Mouse (Mus musculus): ENCODE data around the gene Gm28845. TPM values are rescaled to one million over a fixed set of nuclear protein-coding genes. Genes with fewer than 3 reads are reported as not detected.
"Not testable (repeated sequence)": the region's sequence is repeated elsewhere in the genome, so short reads cannot be mapped to it uniquely, and the experiment has no call there.

The Gm28845 gene
- polyA plus RNA-seq, 1 experiment from 2014 or later, result not detected

DNA sequence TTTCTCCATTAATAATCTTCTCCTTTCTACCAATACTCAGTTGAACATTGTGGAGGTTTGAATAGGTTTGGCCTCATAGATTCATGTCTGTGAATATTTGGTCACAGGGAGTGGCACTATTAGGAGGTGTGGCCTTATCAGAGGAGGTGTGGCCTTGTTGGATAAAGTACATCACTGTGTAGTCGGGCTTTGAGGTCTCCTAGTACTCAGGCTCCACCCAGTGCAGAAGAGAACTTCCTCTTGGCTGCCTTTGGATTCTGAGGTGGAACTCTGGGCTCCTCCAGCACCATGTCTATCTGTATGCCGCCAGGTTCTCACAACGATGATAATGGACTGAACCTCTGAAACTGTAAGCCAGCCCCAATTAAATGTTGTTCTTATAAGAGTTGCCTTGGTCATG, 22.4 kb downstream of the Gm28845 start:
- Histone ChIP-seq H3K4me1 (no peaks in the 10 kb centered on the region), H3K36me3 (ENCODE audit: poor library complexity, severe bottlenecking) (no peaks in the 10 kb centered on the region), H3K4me3 (no peak overlapping the region), H3K4me2 (no peak overlapping the region), H3K27ac (no peak overlapping the region), H3K27me3 (no peaks in the 10 kb centered on the region), H3K9me3 (replicated peaks) (no peaks in the 10 kb centered on the region), H3K9ac (no peak overlapping the region)
- WGBS, result 80% methylated on average over 3 of the region's 3 CpGs
- no peak for ATAC-seq

DNA sequence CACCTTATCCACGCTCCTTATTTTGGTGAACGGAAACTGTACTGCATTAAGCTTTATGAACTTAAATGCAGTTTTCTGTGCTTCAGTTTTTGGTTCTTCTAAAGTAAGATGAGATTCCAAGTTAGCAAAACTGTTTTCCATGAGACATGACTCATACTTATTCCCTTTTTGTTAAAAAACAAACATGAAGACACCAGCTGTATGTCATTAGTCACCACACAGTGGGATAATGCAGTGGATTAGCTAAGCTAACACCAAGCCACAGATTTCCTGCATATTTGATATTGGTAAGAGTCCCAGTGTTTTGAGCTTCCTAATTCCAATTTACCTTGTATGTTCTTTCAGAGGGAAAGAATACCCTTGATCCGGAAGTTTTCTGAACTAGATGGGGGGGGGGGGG, 27.8 kb downstream of the Gm28845 start:
- whole genome bisulfite sequencing, result 90% methylated on average over 3 of the region's 3 CpGs
- H3K36me3 ChIP-seq (ENCODE audit: poor library complexity, severe bottlenecking), result no peaks in the 10 kb centered on the region

DNA sequence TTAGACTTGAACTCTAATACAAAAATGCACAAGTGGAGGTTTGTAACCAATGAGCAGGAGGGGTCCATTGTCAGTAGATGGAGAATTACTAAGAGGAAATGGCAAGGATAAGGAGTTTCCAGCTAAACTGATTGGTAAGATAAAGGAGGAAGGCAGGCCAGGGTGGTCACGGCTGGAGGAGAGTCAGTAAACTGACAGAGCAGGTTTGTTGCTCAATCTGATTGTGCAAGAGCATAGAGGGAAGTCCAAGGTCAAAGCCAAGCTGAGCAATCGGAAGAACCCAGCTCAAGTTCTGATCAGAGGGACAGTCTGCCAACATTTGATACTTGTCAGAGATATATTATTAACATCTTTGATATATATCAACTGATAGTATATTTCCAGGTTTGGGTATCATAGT, 29.0 kb downstream of the Gm28845 start:
- Histone ChIP-seq H3K36me3 (ENCODE audit: poor library complexity, severe bottlenecking) (no peaks in the 10 kb centered on the region), H3K27me3 (no peaks in the 10 kb centered on the region), H3K4me2 (no peak overlapping the region), H3K4me1 (no peaks in the 10 kb centered on the region), H3K4me3 (no peak overlapping the region), H3K9me3 (replicated peaks) (no peaks in the 10 kb centered on the region), H3K9ac (no peak overlapping the region), H3K27ac (no peak overlapping the region)
- no peak for ATAC-seq
- 80% methylated on average over 2 of the region's 2 CpGs for WGBS

More for the DNA sequence above, 27.8 kb downstream of the Gm28845 start:
- no peaks in the 10 kb centered on the region for H3K4me1 ChIP-seq
- H3K9ac ChIP-seq, result no peak overlapping the region
- no peak overlapping the region for H3K4me2 ChIP-seq
- no peak for ATAC-seq
- H3K27me3 ChIP-seq, result no peaks in the 10 kb centered on the region
- no peak overlapping the region for H3K4me3 ChIP-seq
- no peak overlapping the region for H3K27ac ChIP-seq
- H3K9me3 ChIP-seq (replicated peaks), result no peaks in the 10 kb centered on the region

DNA sequence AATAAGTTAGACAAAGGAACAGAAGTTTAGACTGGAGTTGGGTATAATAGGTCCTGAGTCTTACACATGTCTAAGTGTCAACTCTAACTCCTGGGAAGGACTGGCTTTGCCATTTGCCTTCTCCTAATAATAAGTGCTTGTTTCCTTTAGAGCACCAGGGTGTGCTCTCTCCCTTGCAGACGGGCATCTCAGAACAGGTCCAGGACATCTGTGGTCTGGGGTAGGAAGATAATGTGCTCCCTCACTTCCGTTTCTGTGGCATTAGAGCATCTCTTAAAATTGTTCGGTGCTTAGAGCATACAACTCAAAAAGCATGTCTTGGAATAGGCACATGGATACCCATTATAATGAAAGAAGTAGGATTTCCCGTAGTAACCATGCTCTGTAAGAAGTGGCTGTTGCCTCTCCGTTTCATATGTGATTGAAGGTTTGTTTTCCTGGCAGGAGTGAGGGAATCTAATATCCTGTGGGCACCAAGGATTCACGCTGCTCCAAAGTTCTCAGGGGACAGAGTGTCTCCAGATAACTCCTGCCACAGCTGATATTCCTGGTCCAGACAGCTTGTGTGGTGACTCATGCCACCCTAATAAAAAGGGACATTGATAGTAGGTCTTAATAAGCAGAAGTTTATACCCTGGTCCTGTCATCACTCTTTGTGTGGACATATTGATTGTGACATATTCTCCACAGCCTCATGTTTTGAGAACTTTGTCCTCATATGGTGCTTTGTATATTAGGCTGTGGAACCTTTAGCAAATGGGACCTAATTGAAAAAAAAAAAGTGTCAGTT, 30.6 kb downstream of the Gm28845 start:
- Histone ChIP-seq H3K4me1 (no peaks in the 10 kb centered on the region), H3K36me3 (ENCODE audit: poor library complexity, severe bottlenecking) (no peaks in the 10 kb centered on the region), H3K9me3 (replicated peaks) (no peaks in the 10 kb centered on the region), H3K27ac (no peak overlapping the region), H3K4me3 (no peak overlapping the region), H3K9ac (no peak overlapping the region), H3K27me3 (no peaks in the 10 kb centered on the region), H3K4me2 (no peak overlapping the region)
- WGBS, result 80% methylated on average over 6 of the region's 6 CpGs
- no peak for ATAC-seq

DNA sequence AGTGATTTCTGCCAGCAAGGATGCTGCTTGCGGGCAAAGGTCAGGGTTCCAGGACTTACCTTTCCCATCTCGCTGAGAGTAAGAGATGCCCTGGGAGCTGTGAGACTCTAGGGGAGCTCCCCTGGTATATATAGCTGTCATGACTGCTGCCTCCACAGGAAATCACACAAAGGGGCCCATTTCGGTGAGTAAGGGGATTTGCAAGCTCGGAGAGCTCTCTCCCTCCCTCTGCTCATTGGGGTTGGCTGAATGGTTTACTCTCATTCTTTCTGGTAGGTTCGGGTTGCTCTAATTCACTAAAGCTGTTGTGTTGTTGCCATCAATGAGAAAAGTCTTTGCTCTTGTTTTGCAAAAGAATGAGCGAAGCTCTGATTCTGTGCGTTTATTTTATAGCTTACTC, 37.2 kb downstream of the Gm28845 start, which contains the start of gene Crygb:
Gene Crygb, minus strand, starts transcription at position 101 of the 400 bp plus-strand sequence.
- Histone ChIP-seq H3K4me2 (no peak within 1 kb of the TSS), H3K9me3 (replicated peaks) (no peaks in the 10 kb centered on the region), H3K36me3 (ENCODE audit: poor library complexity, severe bottlenecking) (no peaks in the 10 kb centered on the region), H3K27me3 (no peaks in the 10 kb centered on the region), H3K9ac (no peak within 1 kb of the TSS), H3K4me1 (no peaks in the 10 kb centered on the region), H3K27ac (no peak within 1 kb of the TSS), H3K4me3 (no peak within 1 kb of the TSS)
- no peak for ATAC-seq
- 24% methylated on average over 7 of the region's 7 CpGs for WGBS

DNA sequence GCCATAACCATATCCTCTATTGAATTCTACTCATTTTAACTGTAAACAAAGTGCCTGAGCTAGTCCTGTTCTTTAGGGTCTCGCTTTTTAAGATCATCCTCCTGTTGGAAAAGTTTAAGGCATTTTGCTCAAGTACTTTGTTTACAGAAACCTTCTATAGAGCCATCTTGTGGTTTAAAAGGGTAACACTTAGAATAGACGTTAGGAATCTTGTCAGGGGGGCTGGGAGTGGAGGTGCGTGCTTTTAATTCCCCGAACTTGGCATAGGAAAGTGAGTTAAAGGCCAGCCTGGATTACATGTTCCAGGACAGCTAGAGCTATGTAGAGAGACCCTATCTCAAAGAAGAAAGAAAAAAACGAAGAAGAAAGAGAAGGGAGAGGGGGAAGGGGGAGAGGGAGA, 43.8 kb downstream of the Gm28845 start:
- no peaks in the 10 kb centered on the region for H3K9me3 ChIP-seq (replicated peaks)
- no peak for ATAC-seq
- no peaks in the 10 kb centered on the region for H3K36me3 ChIP-seq (ENCODE audit: poor library complexity, severe bottlenecking)
- WGBS, result 17% methylated on average over 5 of the region's 5 CpGs
- H3K27ac ChIP-seq, result no peak overlapping the region
- H3K27me3 ChIP-seq, result no peaks in the 10 kb centered on the region
- H3K9ac ChIP-seq, result no peak overlapping the region
- H3K4me2 ChIP-seq, result no peak overlapping the region
- H3K4me1 ChIP-seq, result no peaks in the 10 kb centered on the region
- H3K4me3 ChIP-seq, result no peak overlapping the region

DNA sequence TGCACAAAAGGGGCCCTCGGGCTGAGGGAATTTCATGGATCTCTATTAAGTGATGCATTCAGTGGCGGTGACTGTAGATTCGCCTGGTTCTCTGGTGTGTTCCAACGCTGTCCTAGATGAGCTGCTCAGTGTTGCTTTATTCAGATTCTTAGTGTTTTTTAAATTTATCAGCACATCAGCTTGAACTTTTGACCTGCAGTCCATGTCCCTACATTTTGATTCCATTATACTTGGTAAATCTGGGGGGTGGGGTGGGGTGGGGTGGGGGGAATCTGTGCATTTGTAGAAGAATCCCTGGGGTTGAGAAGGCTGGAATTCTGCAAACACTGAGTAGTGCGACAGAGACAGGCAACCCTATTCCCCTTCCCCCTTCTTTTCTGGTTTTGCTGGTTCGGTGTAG, 45.8 kb downstream of the Gm28845 start, which contains the start of gene Crygc:
Gene Crygc, minus strand, starts transcription at position 101 of the 400 bp plus-strand sequence.
- Histone ChIP-seq H3K27ac (no peak within 1 kb of the TSS), H3K4me3 (no peak within 1 kb of the TSS), H3K4me1 (no peaks in the 10 kb centered on the region), H3K27me3 (no peaks in the 10 kb centered on the region), H3K9me3 (replicated peaks) (no peaks in the 10 kb centered on the region), H3K4me2 (no peak within 1 kb of the TSS), H3K36me3 (ENCODE audit: poor library complexity, severe bottlenecking) (no peaks in the 10 kb centered on the region), H3K9ac (no peak within 1 kb of the TSS)
- WGBS, result 61% methylated on average over 6 of the region's 6 CpGs
- no peak for ATAC-seq

DNA sequence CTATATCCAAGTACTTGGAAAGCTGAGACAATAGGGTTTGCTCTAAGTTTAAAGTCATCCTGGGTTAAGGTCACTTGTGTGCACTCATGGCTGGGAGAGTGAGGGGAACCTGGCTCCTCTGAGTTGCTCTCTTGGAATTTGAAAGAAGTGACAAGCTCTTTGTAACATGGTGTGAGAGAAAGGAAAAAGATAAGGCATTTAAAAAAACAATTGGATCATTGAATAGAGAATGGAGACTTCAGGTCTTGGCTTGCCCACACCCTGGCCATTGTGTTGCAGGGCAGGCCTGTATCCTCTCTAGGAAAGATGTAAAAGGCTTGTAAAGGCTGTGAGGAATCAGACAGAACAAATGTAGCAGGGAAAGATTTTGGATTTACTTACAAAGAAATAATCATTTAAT, 51.5 kb downstream of the Gm28845 start:
- H3K9me3 ChIP-seq (replicated peaks), result no peaks in the 10 kb centered on the region
- H3K4me3 ChIP-seq, result no peak overlapping the region
- no peak for ATAC-seq
- no peaks in the 10 kb centered on the region for H3K27me3 ChIP-seq
- no peak overlapping the region for H3K27ac ChIP-seq
- no peaks in the 10 kb centered on the region for H3K4me1 ChIP-seq
- no peak overlapping the region for H3K4me2 ChIP-seq
- H3K9ac ChIP-seq, result no peak overlapping the region
- no peaks in the 10 kb centered on the region for H3K36me3 ChIP-seq (ENCODE audit: poor library complexity, severe bottlenecking)

DNA sequence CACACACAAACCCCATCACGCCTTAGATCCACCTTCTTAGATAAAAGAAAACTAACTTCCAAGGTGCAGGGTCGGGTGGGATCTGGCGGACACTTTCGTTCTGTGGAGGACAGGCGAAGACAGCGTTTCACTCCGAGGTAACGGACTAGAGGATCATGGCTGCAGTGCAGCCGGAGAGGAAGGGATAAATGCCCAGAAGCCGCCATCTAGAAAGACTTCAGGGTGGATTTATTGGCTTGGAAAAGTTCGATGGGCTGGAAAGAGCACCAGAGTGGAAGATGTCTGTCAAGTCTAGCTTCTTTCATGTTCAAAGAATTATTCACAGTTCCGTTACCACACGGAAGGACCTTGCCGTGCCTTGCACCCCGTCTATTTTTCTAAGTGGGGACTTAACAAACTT, 55.2 kb downstream of the Gm28845 start:
- 79% methylated on average over 15 of the region's 15 CpGs for WGBS
- H3K9me3 ChIP-seq (replicated peaks), result no peaks in the 10 kb centered on the region
- no peak for ATAC-seq
- H3K36me3 ChIP-seq (ENCODE audit: poor library complexity, severe bottlenecking), result no peaks in the 10 kb centered on the region
- no peak overlapping the region for H3K4me3 ChIP-seq
- H3K27ac ChIP-seq, result no peak overlapping the region
- H3K4me2 ChIP-seq, result no peak overlapping the region
- no peak overlapping the region for H3K9ac ChIP-seq
- no peaks in the 10 kb centered on the region for H3K4me1 ChIP-seq
- H3K27me3 ChIP-seq, result no peaks in the 10 kb centered on the region

DNA sequence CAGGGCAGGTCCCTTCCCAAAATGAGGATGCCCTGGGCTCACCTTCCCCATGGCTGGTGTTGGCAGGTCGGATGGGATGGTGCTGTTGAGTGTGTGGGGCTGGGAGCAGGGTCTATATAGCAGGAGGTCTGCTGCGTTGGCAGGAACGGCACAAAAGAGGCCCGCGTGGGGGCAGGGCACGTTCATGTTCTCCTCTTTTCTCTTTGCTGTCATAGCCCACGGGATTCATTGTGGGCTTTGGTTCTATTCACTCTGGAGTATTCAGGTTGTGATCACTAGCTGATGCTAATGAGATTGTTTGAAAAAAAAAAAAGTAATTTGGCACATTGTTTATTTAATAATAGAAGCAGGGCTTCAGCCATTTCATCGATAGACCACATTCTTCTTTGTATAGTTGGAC, 56.0 kb downstream of the Gm28845 start, which contains the start of gene Crygd:
Gene Crygd, minus strand, starts transcription at position 101 of the 400 bp plus-strand sequence.
- peak; percentile 33; the same call in 1 of the 2 replicates for ATAC-seq
- H3K4me2 ChIP-seq, result no peak within 1 kb of the TSS
- no peak within 1 kb of the TSS for H3K9ac ChIP-seq
- H3K9me3 ChIP-seq (replicated peaks), result no peaks in the 10 kb centered on the region
- H3K36me3 ChIP-seq (ENCODE audit: poor library complexity, severe bottlenecking), result no peaks in the 10 kb centered on the region
- no peak within 1 kb of the TSS for H3K4me3 ChIP-seq
- no peak within 1 kb of the TSS for H3K27ac ChIP-seq
- 34% methylated on average over 8 of the region's 8 CpGs for WGBS
- no peaks in the 10 kb centered on the region for H3K4me1 ChIP-seq
- no peaks in the 10 kb centered on the region for H3K27me3 ChIP-seq

DNA sequence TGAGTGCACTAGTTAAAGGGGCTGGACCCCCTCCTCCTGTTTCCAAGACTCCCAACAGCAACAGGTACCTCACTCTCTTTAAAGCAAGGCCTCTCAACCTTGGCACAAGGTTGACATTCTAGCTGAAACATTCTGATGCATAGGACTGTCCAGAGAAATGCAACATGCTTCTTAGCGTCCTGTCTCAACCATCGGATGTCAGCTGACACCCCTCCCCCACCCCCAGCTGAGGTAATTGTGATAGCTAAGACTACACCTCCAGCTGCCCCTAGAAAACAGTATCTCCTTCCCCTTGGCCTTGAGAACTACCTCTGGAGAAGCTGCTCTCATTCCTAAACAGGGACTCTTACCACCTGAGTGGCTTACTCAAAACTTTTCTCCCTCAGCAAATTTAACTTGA, 67.2 kb downstream of the Gm28845 start:
- Histone ChIP-seq H3K4me3 (no peak overlapping the region), H3K4me2 (no peak overlapping the region), H3K27me3 (no peaks in the 10 kb centered on the region), H3K36me3 (ENCODE audit: poor library complexity, severe bottlenecking) (no peaks in the 10 kb centered on the region), H3K27ac (no peak overlapping the region), H3K4me1 (0 out of 2 replicates have a peak, but pooled peaks cover 7% of the 10 kb centered on the region), H3K9ac (no peak overlapping the region), H3K9me3 (replicated peaks) (no peaks in the 10 kb centered on the region)
- 35% methylated on average over 2 of the region's 2 CpGs for WGBS
- no peak for ATAC-seq

DNA sequence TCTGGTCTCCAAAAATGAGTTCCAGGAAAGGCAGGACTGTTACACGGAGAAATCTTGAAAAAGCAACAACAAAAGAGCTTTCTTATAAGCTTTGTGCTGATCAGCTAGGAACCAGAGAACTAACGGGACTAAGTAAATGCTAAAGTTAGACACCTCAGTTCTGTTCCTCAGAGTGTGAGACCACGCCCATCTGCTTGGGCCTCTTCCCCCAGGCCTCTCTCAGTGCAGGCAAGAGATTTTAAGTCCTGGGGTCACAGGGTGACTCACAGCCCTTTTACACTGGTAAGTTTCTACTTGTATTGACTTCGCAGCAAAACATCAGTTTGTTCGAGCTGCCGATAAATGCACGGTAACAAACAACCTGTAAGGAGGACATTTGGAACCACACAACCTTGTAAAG, 67.7 kb downstream of the Gm28845 start:
- no peaks in the 10 kb centered on the region for H3K9me3 ChIP-seq (replicated peaks)
- no peak overlapping the region for H3K4me2 ChIP-seq
- H3K9ac ChIP-seq, result no peak overlapping the region
- ATAC-seq, result no peak
- 57% methylated on average over 7 of the region's 7 CpGs for WGBS
- no peak overlapping the region for H3K4me3 ChIP-seq
- no peaks in the 10 kb centered on the region for H3K27me3 ChIP-seq
- H3K4me1 ChIP-seq, result 0 out of 2 replicates have a peak, but pooled peaks cover 7% of the 10 kb centered on the region
- H3K36me3 ChIP-seq (ENCODE audit: poor library complexity, severe bottlenecking), result no peaks in the 10 kb centered on the region
- no peak overlapping the region for H3K27ac ChIP-seq

DNA sequence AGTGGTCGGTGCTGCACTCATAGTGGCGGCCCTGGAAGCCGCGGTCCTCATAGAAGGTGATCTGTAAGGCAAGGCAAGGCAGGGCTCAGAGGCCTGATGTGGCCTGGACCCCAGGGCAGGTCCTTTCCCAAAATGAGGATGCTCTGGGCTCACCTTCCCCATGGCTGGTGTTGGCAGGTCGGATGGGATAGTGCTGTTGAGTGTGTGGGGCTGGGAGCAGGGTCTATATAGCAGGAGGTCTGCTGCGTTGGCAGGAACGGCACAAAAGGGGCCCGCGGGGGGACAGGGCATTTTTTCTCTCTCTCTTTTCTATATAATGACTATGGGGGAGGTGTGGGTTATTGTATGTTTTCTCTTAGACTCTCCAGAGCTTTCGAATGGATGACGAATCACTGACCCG, 68.4 kb downstream of the Gm28845 start, which contains the start of gene Cryge:
Gene Cryge, minus strand, starts transcription at position 198 of the 400 bp plus-strand sequence.
- H3K4me2 ChIP-seq; H3K9me3 ChIP-seq (replicated peaks); H3K4me1 ChIP-seq; H3K36me3 ChIP-seq (ENCODE audit: poor library complexity, severe bottlenecking); H3K27ac ChIP-seq; H3K9ac ChIP-seq; H3K27me3 ChIP-seq; ATAC-seq; H3K4me3 ChIP-seq: not testable (repeated sequence)
- WGBS, result 37% methylated on average over 12 of the region's 12 CpGs

All from forebrain, embryonic 13.5 days (tissue).